Mouse (Mus musculus) layer of hippocampus, postnatal 36 days (tissue): ENCODE results near the gene Fbxl12. TPM values are rescaled to one million over a fixed set of nuclear protein-coding genes. Genes with fewer than 3 reads are reported as not detected.
"Not testable (repeated sequence)": the region's sequence is repeated elsewhere in the genome, so short reads cannot be mapped to it uniquely, and the experiment has no call there.

Experiments used
- DNase-seq, 2 experiments: peaks; one replicate each; pipeline ENCODE4 v3.0.0; 2022
- total RNA-seq, 2 experiments: library from RNA; stranded (reverse); gene quantifications; 2 replicates each; pipeline ENCODE4 v1.2.3; 2021

Gene Fbxl12
- total RNA-seq, 2 experiments from 2014 or later: 19.6 to 22.6 TPM

DNA sequence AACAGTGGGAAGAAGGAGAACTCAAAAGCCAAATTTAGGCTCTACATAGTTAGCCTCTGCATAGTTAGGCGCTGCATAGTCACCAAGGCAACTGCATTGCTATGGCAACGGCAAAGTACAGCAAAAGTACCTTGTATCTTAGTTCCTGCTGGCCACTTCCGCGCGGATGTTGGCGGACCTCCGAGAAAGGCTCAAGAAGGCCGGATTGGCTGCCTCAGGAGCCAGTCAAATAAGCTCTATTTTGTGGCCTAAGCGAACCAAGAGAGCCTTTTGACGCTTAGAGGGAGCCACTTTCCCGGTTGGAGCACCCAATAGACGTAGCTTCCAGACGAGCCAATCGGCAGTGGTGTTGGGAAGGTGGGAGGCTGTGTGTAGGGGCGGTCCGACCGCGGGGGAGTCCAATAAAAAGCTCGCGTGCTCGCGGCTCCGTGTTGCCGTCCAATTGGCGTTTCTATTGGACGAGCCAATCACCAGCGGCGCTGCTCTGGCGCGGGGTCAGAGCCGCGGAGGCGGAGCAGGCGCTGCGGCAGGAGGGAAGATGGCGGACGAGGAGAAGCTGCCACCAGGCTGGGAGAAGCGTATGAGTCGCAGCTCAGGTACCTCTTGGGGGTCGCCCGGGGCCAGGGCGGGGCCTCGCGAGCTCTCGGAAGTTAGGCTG is 7.2 kb upstream of the Fbxl12 start, which contains the start of gene Pin1:
Pin1 (plus strand) TSS at position 494 of the 658 bp plus-strand sequence.
- peak; percentile 99 for DNase-seq

DNA sequence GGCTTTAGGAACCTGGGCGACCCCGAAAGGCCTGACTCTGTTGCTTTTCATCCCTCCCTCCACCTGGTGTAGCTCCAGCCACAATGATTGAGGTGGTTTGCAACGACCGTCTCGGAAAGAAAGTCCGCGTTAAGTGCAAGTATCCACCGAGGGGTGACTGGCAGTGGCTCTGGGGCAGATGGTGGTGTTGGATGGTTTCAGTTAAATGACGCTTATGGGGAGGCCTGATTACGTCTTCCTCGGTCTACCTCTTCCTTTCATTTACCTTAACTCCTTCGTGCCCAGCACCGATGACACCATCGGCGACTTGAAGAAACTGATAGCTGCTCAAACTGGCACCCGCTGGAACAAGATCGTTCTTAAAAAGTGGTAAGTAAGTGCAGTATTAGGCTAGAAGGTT is 554 bp upstream of the Fbxl12 start:
- no peak for DNase-seq

GRCm38 (mm10) chr9:20643781-20644180 is 786 bp downstream of the Fbxl12 start:
- DNase-seq: no peak

DNA sequence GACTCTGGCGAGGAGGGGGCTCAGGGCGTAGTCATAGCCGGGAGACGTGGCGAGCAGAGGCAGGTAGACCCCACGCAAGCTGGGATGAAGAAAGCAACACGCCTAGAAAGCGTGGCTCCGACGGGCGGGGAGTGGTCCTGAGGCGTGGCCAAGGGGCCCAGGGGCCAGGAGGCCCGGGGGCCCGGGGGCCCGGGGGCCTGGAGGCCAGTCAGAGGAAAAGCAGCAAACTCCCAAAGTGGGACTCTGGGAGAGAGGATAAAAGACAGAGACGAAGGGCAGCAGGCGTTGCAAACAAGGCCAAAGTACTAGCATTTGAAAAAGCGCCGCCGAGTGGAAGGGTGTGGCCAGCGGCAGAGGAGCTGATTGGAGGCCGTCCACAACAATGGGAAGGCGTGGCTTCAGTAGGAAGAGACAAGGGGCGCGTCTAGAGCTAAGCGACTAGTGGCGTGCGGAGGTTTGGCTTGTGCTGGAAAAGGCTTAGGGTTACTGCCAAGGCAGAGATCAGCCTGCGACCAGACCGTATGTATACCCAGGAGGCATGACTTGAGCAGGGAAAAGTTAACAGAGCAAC is 1.6 kb downstream of the Fbxl12 start:
- peak; percentile 64 to 69 for DNase-seq

GRCm38 (mm10) chr9:20642101-20642895 is 2.3 kb downstream of the Fbxl12 start, which contains the start of gene Ubl5:
Gene Ubl5 (plus strand): TSS chr9:20642878.
- DNase-seq: peak in 1 of 2 experiments; percentile 41

GRCm38 (mm10) chr9:20641501-20641900 is 3.1 kb downstream of the Fbxl12 start:
- DNase-seq: no peak

GRCm38 (mm10) chr9:20639486-20639885 is 5.1 kb downstream of the Fbxl12 start:
- DNase-seq: no peak

- DNase-seq: no peak
Measured at GRCm38 (mm10) chr9:20638552-20638951, 6.0 kb downstream of the Fbxl12 start.

GRCm38 (mm10) chr9:20636790-20637189 is 7.8 kb downstream of the Fbxl12 start:
- no peak for DNase-seq

- DNase-seq: no peak
Measured at GRCm38 (mm10) chr9:20636256-20636655, 8.3 kb downstream of the Fbxl12 start.

DNA sequence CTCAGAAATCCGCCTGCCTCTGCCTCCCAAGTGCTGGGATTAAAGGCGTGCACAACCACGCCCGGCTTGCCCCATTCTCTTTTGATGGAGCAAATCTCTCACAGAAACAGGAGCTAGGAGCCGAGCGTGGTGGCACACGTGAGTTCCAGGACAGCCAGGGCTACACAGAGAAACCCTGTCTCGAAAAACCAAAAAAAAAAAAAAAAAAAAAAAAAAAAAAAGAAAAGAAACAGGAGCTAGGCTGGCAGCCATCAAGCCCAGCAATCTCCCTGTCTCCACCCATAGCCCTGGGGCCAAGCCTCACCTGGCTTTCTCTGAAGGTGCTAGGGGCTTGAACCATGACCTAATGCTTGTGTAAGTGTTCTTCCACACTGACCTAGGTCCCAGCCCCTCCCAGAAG is 8.9 kb downstream of the Fbxl12 start:
- DNase-seq: not testable (repeated sequence)

DNA sequence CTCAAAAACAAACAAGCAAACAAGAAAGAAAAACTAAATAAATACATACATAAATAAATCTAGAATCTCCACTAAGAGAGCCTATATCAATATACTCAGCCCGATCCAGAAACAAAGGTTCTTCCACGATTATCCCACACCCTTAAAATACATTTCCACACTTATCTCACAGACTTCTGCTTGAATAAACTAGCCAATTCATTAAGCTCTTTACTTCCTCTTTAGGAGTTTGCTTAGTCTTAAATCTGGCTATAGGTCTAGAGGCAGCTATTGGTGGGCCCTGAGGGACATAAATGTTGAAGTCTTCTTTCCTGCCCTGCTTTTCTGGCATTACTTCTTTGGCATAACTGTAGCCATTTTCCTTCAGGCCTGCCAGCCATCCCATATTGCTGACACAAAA is 13.2 kb downstream of the Fbxl12 start:
- DNase-seq: no peak

DNA sequence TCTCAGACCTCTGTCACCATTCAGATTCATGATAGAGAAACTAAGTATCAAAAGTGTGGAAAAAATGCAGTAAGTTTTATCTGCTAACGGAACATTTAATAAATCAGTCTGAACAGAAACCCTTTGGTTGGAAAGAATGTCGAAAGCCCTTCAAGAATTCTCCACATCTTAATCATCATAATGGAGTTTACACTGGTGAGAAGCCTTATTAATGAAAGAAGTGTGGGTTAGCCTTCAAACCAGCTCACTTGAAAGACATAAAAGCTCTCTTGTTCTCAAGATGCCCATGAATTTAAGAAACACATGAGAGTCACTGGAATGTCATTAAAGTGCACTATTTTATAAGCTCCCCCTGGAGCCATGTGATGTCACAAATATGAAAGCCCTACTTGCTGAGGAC is 27.9 kb downstream of the Fbxl12 start:
- no peak for DNase-seq

DNA sequence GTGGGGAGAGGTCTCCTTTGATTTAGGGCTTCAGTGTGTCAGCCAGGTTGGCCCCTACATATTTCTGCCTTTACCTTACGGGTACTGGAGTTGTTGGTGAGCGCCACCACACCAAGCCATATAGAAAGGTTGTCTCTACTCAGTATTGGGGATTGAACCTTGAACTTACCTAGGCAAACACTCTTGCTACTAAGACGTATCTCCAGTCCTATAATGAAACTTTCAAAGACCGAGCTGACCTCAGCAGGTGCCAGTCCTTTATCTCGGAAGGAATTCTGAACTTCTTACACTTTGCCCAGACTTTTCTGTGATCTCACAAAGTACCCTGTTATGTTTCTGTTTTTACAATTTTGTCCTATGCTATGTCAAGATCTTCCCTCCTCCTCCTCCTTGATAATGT is 32.6 kb downstream of the Fbxl12 start:
- DNase-seq: no peak

DNA sequence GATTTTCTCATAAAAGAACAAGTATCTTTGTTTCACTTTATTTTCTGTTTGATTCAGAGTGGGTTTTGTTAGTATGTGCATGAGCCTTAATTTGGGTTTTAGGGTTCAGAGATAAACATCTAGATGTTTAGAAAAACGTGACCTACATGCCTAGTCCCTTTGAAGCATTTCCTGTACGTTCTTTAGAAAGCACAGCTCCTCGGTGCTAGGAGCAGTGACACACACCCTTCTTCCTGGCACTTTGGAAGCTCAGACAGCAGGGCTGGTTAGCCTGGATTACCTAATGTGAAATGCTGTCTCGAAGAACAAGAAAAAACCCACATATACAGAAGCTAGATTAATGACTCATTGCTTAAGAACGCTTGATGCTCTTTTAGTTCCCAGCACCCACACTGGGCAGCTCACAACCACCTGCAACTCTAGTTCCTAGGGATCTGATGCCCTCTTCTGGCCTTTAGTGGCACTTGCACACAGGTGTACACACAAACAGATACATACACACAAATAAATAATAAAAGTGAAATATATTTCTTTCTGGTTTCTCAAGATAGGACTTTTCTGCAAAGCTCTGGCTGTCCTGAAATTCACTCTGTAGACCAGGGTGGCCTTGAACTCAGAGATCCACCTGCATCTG is 34.6 kb downstream of the Fbxl12 start:
- no peak for DNase-seq

- DNase-seq: peak; percentile 87 to 89
Measured at GRCm38 (mm10) chr9:20607100-20607974, 37.2 kb downstream of the Fbxl12 start.

- DNase-seq: no peak
Measured at GRCm38 (mm10) chr9:20606269-20606668, 38.3 kb downstream of the Fbxl12 start.

- DNase-seq: no peak
Measured at GRCm38 (mm10) chr9:20601270-20601669, 43.3 kb downstream of the Fbxl12 start.

DNA sequence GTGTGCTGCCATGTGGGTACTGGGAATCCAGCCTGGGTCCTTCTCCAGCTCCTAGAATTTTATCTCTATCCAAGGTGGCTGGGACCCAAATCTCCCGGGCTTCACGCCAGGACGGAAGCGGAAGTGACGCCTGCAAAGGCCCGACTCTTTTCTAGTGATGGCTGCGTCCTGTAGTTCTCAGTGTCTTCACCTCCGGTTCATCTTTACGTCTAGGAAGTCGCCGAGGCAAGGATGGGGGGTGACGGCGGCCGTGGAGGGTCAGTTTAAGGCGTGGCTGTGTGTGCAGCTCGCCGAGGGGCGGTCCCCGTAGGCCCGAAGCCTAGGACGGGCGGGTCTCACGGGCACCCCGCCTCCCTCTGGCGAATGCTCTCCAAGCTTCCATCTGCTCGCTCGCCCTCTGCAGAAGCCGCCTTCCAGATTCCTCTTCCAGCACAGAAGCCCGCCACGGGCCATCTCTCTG is 63.4 kb downstream of the Fbxl12 start, which contains the start of gene Zfp846:
Zfp846 (plus strand) TSS at position 117 of the 460 bp plus-strand sequence.
- DNase-seq: peak; percentile 99 to 100

- no peak for DNase-seq
Measured at GRCm38 (mm10) chr9:20576591-20576990, 68.0 kb downstream of the Fbxl12 start.

- DNase-seq: no peak
Measured at GRCm38 (mm10) chr9:20571060-20571459, 73.5 kb downstream of the Fbxl12 start.
